Mouse (Mus musculus) mammary gland, adult 2 months (tissue): ENCODE data around the gene Alkbh2. TPM values are rescaled to one million over a fixed set of nuclear protein-coding genes. Genes with fewer than 3 reads are reported as not detected.

Source experiments
- polyA plus RNA-seq: library from polyadenylated mRNA; depleted of rRNA; stranded (reverse); fragments of >200 nt; gene quantifications from 2 replicates; pipeline ENCODE4 v1.2.3, GENCODE M21; 2012; ENCODE audit warnings: low replicate concordance; rRNA removed

Gene Alkbh2
- polyA plus RNA-seq: 9.5 and 12.1 TPM in 2 replicates

DNA sequence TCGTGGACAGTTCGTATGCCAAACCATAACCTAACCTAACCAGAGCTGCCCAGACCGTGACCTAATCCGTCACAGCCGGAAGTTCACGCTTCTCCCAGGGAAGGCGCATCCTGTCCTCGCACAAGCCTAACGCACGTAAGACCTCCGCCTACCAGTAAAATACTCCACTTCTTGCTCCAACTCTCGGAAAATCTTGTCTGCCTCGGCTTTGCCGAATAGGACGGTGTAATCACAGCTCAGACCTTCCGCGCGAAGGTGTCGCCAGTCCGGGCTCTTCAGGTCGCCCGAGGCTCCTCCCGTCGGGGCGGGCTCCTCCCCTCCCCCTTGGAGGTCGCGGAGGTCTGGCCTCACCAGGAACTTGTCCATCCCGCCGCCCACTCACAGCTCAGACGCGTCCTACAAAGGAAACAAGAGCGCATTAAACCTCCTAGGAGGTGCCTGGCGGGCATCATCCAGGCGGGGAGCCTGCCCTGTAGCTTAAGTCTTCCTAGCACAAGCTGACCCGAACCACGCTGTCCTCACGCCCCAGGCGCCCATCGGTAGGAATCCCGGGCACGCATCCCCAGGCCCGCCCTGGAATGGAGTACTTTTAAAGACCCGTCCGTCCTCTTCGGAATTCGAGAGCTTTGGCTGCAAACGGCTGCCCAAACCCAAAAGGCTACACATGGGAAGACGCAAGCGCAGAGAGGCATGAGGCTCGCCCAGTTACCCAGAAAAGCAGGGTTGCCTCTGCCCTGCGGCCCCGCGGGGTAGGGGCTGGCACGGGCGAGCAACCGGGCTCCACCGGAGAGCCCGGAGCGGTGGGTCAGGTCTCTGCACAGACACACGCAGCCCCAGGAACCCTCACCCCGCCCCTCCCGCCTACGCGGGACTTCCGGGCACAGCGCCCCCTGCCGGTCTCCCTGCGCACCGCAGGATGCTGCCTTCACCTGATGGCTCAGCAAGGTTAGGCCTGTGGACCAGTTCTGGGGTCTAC is at the start of gene Alkbh2:
Alkbh2 (minus strand) TSS at position 845 of the 976 bp plus-strand sequence.

DNA sequence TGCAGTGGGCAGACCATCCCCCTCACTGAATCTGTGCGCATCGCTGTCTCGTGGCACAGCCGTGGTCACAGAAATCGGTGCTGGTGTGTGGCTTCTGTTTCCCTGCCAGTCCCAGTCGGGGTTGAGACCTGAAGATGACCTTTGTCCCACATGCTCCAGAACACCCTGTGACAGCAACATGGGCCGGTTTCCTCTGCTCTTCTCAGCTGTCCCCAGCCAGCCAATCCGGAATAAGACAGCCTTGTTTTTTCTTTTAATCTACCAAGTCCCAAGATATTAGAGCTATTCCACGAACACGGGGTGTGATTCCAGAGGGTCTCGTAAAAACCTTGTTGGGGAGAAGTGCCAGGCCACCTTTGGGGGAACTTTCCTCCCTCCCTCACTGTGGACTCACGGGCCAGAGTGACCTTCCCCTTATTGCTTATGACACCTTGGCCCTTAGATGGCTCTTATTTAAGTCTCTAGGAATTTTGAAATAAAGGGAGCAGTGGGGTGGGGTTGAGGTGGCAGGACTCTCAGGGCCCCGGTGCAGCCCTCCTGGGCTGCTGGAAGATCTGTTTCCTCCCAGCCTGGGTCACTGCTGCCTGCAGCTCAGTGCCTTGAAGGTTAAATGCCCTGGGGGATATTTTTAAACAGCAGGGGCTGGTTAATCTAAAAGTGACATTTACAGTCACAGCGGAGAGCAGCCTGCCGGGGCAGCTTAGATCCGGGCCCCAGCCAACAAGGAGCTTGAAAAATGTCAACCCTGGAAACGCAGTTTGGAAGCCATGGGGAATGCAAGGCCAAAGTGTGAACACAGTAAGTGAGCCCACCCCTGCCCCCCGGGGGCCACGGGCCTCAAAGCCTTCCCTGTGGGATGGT is 18.2 kb upstream of the Alkbh2 start, which contains the start of gene Acacb:
Acacb (plus strand) TSS at position 508 of the 861 bp plus-strand sequence.

DNA sequence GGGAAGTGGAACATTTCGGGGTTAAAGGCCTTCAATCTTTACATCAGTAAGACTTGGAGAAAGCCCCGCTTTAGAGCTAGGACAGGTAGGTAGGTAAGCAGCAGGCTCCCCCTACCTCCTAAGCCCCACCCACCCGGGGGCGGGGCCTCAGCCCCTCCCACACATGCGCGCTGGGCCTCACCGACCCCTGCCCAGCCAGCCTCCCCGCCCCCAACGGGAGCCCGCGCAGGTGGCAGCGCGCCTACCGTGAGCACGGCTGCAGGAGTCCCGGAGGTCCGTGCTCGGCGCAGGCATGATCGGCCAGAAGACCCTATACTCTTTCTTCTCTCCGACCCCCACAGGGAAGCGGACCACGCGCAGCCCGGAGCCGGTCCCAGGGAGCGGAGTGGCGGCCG is 2.2 kb upstream of the Alkbh2 start, which contains the start of gene Ung:
Ung (plus strand) TSS at position 176 of the 395 bp plus-strand sequence.

DNA sequence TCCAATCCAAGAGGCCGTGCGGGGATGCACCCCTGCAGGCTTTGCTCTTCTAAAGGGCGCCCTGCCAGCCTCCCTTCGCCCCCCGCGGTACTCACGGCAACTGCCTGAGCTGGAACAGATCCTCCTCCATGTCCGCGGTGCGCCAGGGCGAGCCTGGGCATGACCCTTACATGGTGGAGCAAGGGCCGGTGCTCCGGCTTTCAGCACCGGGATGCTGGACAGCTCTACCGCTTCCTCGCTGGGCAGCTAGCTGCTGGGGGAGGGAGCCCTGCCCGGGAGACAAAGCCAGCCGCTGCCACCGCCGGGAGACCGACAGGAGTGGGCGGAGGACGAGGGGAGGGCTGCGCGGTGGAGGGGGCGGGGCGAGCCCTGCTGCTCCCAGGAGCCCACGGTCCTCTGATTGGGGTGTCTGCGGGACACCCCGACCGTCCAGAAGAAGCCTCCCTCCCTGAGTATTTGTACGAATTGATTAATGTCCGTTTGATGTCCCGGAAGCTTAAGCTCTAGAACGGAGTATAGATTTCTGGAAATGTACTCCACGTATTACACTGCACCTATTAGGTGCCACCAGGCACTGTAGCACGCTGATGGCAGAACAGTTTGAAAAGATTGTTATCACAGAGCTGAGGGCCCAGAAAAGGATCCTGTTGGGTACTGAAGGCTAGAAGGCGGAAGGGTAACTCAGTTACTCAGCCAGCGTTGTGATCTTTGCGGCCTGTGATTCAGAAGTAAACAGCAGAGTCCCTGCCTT is 36.8 kb downstream of the Alkbh2 start, which contains the start of gene Svop:
Svop (minus strand) TSS at position 514 of the 751 bp plus-strand sequence.

Other genes with a start within 250 kb of the Alkbh2 start
- 51.9 and 57.4 TPM in 2 replicates for gene Coro1c, start 219.5 kb downstream of the Alkbh2 start, polyA plus RNA-seq
- 16.9 and 20.0 TPM in 2 replicates for gene Ssh1, start 134.3 kb downstream of the Alkbh2 start, polyA plus RNA-seq
- 0.16 and 0.19 TPM in 2 replicates for gene Dao, start 124.5 kb downstream of the Alkbh2 start, polyA plus RNA-seq
- 19.7 and 25.0 TPM in 2 replicates for gene Usp30, start 62.8 kb downstream of the Alkbh2 start, polyA plus RNA-seq
- gene Svop, start 36.6 kb downstream of the Alkbh2 start, polyA plus RNA-seq: not detected in 2 replicates
- gene Ung, start 2.2 kb upstream of the Alkbh2 start, polyA plus RNA-seq: 5.1 and 7.2 TPM in 2 replicates
- 131 and 132 TPM in 2 replicates for gene Acacb, start 18.3 kb upstream of the Alkbh2 start, polyA plus RNA-seq
- gene Foxn4, start 145.6 kb upstream of the Alkbh2 start, polyA plus RNA-seq: not detected in 2 replicates
- 0.26 and 0.29 TPM in 2 replicates for gene Myo1h, start 160.9 kb upstream of the Alkbh2 start, polyA plus RNA-seq